Mouse (Mus musculus): Measurements from ENCODE around the gene Rbfox2. TPM values are rescaled to one million over a fixed set of nuclear protein-coding genes. Genes with fewer than 3 reads are reported as not detected.

Rbfox2 gene
- polyA plus RNA-seq, 1 experiment from 2014 or later = 69.4 TPM

DNA sequence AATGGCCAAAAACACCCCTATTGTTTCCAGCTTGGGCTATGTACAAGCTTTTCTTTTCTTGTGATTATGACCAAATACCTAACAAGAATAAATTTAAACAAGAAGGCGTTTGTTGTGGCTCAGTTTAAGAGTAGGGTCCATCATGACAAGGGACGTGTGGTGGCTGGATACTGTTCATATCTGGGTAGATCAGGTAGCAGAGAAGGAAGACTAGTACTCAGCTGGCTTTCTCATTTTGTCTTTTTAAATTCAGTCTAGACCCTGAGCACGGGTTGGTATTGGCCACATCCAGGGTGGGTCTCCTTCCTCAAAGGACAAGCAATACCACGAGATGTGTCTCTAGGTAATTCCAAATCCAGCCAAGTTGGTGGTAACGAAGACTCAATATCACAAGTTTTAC lies 57.4 kb downstream of the Rbfox2 start:
- Histone ChIP-seq H3K27ac (replicated peaks) (no peak overlapping the region), H3K27me3 (no peaks in the 10 kb centered on the region), H3K4me1 (peaks cover 48% of the 10 kb centered on the region), H3K9me3 (replicated peaks) (no peaks in the 10 kb centered on the region), H3K4me2 (replicated peaks) (no peak overlapping the region), H3K9ac (no peak overlapping the region), H3K36me3 (no peaks in the 10 kb centered on the region), H3K4me3 (replicated peaks) (no peak overlapping the region)
- 82% methylated on average over 5 of the region's 5 CpGs for WGBS
- ATAC-seq (ENCODE audit: insufficient number of reproducible peaks, low FRiP score, low TSS enrichment, low read depth) = no peak

DNA sequence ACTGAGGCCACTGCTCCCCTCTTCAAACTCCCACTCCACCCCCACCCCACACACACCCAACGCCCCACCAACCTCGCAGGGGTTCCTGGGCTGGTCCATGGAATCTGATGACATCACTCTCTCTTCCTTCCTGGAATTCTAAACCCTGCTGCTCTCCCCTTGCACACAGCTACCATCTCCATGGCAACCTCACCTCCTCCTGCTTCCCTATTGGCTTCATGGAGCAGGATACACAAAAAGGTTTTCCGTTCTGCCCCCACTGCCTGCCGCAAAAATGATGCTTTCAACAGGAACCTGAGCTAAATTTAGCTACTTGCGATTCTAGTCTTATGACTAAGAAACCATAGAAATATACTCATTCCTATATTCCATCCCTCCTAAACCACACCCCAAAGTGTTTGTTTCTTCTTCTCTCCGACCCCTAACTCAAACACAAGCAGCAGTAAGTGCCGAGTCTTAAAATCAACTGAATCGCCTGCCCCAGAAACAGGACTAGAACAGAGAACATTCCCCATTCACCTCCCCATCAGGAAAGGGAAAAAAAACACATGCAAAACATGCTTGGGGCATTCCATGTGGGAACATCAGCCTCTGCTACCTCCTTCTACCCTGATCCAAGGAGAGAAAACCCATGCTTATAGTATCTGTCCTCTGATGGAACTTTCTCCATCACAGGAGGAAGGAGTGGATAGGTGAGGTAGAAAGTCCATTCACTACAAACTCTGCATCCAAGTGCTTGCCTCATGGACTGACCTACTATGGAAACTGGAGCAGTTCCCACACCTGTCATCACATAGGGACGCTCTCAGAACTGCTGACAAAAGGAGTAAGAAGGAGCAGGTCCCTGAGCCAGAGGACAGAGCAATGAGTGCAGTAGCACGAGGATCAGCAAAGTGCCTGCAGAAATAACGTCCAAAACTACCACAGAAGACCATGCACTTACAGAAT lies 61.1 kb downstream of the Rbfox2 start:
- Histone ChIP-seq H3K4me3 (replicated peaks) (no peak overlapping the region), H3K36me3 (no peaks in the 10 kb centered on the region), H3K9ac (no peak overlapping the region), H3K4me2 (replicated peaks) (peak overlapping the region; percentile 21; the same call in 1 of the 2 replicates), H3K4me1 (peaks cover 30% of the 10 kb centered on the region), H3K27me3 (no peaks in the 10 kb centered on the region), H3K9me3 (replicated peaks) (no peaks in the 10 kb centered on the region), H3K27ac (replicated peaks) (peak overlapping the region; percentile 40)
- WGBS = 12% methylated on average over 11 of the region's 11 CpGs
- peak; percentile 87 for ATAC-seq (ENCODE audit: insufficient number of reproducible peaks, low FRiP score, low TSS enrichment, low read depth)

DNA sequence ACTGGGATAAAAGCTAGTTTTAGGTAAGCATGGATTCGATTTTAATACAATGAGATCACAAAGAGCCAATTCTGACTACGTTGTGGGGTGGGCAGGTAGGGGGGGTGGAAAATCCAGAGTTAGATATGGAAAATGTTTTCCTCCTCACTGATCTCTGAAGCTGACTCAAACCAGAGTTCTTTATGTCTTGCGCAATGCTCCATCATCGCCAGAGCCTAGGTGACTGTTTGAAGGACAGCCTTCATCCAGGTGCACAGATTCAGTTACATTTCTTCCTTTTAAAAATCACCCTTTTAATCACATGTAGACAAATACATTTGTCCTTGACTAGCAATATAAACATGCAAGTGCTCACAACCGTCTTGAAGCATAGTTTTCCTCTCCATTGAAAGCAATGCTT lies 62.2 kb downstream of the Rbfox2 start:
- H3K36me3 ChIP-seq = no peaks in the 10 kb centered on the region
- H3K4me3 ChIP-seq (replicated peaks) = no peak overlapping the region
- no peak overlapping the region for H3K27ac ChIP-seq (replicated peaks)
- 67% methylated on average over 5 of the region's 5 CpGs for WGBS
- no peaks in the 10 kb centered on the region for H3K9me3 ChIP-seq (replicated peaks)
- peaks cover 31% of the 10 kb centered on the region for H3K4me1 ChIP-seq
- no peaks in the 10 kb centered on the region for H3K27me3 ChIP-seq
- H3K4me2 ChIP-seq (replicated peaks) = no peak overlapping the region
- ATAC-seq (ENCODE audit: insufficient number of reproducible peaks, low FRiP score, low TSS enrichment, low read depth) = no peak
- no peak overlapping the region for H3K9ac ChIP-seq

DNA sequence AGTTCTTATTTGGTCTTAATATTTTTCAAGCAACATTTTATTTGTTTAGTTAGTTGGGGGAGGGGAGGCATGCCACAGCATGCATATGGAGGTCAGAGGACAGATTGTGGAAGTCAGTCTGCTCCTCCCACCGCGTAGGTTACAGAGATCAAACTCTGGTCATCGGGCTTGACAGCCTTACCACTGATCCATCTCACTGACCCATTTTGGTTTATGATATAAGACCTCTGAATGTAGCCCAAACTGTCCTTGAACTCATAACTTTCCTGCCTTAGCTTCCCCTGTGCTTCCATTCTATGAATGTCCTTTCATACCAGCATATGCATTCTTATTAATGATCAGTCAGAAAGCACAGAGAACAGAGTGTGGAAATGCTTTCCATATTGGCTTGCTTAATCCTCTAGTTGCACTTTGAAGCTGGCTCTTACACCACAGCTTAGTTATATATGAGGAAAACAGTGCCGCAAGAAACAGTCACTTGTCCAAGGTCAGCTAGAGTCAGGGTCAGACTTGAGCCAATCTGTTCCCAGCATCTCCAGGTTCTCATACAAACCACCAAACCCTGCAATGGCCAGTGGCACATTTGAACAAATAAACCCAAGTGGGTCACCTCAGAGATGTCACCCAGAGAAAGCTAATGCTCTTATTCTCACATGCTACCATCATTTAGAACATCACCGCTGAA lies 62.8 kb downstream of the Rbfox2 start:
- no peak overlapping the region for H3K9ac ChIP-seq
- H3K4me3 ChIP-seq (replicated peaks) = no peak overlapping the region
- WGBS = 88% methylated on average over 5 of the region's 5 CpGs
- H3K4me2 ChIP-seq (replicated peaks) = no peak overlapping the region
- no peak for ATAC-seq (ENCODE audit: insufficient number of reproducible peaks, low FRiP score, low TSS enrichment, low read depth)
- H3K27ac ChIP-seq (replicated peaks) = no peak overlapping the region
- H3K27me3 ChIP-seq = no peaks in the 10 kb centered on the region
- no peaks in the 10 kb centered on the region for H3K36me3 ChIP-seq
- H3K9me3 ChIP-seq (replicated peaks) = no peaks in the 10 kb centered on the region
- H3K4me1 ChIP-seq = peaks cover 31% of the 10 kb centered on the region

DNA sequence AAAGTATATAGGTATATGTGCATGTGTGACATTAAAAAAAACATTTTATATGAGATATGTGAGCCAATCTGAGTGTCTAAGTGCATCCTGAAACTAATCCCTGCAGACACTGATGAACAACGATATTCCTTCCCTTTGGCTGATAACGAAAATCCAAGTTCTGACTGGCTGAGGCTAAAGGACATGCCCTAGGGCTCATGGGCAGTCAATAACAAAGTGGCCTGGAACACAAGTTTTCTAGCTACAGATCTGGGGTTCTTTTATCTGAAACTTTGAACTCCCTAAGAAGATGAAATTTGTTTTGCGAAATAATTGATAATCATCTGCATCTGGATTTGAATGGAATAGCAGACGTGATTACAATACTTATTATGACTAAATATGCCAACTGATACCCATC lies 66.2 kb downstream of the Rbfox2 start:
- ATAC-seq (ENCODE audit: insufficient number of reproducible peaks, low FRiP score, low TSS enrichment, low read depth) = no peak
- Histone ChIP-seq H3K9ac (no peak overlapping the region), H3K27me3 (no peaks in the 10 kb centered on the region), H3K9me3 (replicated peaks) (no peaks in the 10 kb centered on the region), H3K36me3 (no peaks in the 10 kb centered on the region), H3K27ac (replicated peaks) (no peak overlapping the region), H3K4me1 (peaks cover 30% of the 10 kb centered on the region), H3K4me2 (replicated peaks) (no peak overlapping the region), H3K4me3 (replicated peaks) (no peak overlapping the region)
- 57% methylated on average over 4 of the region's 4 CpGs for WGBS

DNA sequence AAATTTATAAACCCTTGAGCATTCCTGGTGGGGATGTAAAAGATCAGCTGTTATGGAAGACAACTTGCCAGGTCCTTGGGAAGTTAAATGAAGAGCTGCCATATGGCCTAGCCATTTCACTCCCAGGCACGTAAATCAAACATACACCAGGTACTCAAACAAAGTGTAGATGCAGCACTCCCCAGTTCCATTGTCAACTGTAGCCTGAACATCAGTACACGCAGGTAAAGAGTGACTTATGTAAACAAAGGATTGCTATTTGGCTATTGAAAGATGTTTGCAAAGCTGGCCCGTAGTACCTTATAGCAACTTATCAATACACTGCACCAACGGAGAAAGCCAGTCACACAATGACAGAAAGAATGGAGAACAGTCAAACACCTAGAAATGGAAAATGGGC lies 67.2 kb downstream of the Rbfox2 start:
- Histone ChIP-seq H3K4me1 (peaks cover 27% of the 10 kb centered on the region), H3K36me3 (no peaks in the 10 kb centered on the region), H3K9ac (no peak overlapping the region), H3K27me3 (no peaks in the 10 kb centered on the region), H3K9me3 (replicated peaks) (no peaks in the 10 kb centered on the region), H3K4me2 (replicated peaks) (no peak overlapping the region), H3K27ac (replicated peaks) (no peak overlapping the region), H3K4me3 (replicated peaks) (no peak overlapping the region)
- no peak for ATAC-seq (ENCODE audit: insufficient number of reproducible peaks, low FRiP score, low TSS enrichment, low read depth)
- 80% methylated on average over 4 of the region's 4 CpGs for WGBS

DNA sequence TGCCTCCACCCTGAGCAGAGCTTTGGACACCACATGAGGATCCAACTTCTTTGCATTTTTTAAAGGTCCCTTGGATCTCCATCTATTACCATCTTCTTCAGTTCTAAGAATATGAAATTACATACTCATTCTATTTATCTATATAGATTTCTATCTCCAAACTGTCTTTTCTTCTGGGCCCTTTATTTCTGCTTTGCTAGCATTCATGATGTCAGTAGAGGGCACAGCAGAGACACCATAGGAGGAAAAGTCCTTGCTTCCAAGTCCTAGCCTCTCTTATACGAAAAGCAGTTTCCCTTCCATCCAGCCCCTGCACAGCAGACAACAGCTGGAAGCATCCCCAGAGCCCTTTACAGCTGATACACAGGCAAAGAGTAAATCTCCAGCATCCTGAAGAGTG lies 69.1 kb downstream of the Rbfox2 start:
- peaks cover 33% of the 10 kb centered on the region for H3K4me1 ChIP-seq
- WGBS = 26% methylated on average over 1 of the region's 1 CpGs
- no peak overlapping the region for H3K9ac ChIP-seq
- H3K36me3 ChIP-seq = no peaks in the 10 kb centered on the region
- H3K27ac ChIP-seq (replicated peaks) = 0 out of 2 replicates have a peak overlapping the region, but pooled peaks have one; percentile 17
- no peak overlapping the region for H3K4me2 ChIP-seq (replicated peaks)
- no peaks in the 10 kb centered on the region for H3K9me3 ChIP-seq (replicated peaks)
- no peak overlapping the region for H3K4me3 ChIP-seq (replicated peaks)
- no peaks in the 10 kb centered on the region for H3K27me3 ChIP-seq
- no peak for ATAC-seq (ENCODE audit: insufficient number of reproducible peaks, low FRiP score, low TSS enrichment, low read depth)

DNA sequence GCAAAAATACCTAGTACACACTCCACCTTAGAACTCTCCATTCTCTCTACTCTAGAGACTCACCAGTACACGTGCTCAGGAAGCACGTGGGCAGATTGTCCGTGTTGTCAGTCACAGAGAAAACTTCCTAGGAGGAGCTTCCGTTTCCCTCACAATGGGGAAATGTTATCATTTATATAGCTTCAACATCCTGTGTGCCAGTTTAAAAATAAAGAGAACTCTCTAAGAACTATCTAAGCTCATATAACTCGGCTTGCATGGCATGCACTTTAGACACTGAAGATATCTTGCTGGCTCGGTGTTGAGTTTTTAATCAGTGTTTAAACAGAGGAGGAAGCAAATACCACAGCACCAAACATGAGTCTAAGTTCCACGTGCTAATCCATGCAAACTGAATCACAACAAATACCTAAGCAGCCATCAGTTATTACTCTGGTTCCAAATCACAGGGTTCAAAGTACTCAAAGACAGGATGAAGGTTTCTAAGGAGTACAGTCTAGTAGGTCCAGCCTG lies 70.7 kb downstream of the Rbfox2 start:
- no peaks in the 10 kb centered on the region for H3K36me3 ChIP-seq
- H3K27ac ChIP-seq (replicated peaks) = 0 out of 2 replicates have a peak overlapping the region, but pooled peaks have one; percentile 28
- no peak for ATAC-seq (ENCODE audit: insufficient number of reproducible peaks, low FRiP score, low TSS enrichment, low read depth)
- H3K9me3 ChIP-seq (replicated peaks) = no peaks in the 10 kb centered on the region
- H3K4me2 ChIP-seq (replicated peaks) = no peak overlapping the region
- peaks cover 33% of the 10 kb centered on the region for H3K4me1 ChIP-seq
- no peak overlapping the region for H3K4me3 ChIP-seq (replicated peaks)
- no peak overlapping the region for H3K9ac ChIP-seq
- WGBS = 60% methylated on average over 7 of the region's 7 CpGs
- no peaks in the 10 kb centered on the region for H3K27me3 ChIP-seq

DNA sequence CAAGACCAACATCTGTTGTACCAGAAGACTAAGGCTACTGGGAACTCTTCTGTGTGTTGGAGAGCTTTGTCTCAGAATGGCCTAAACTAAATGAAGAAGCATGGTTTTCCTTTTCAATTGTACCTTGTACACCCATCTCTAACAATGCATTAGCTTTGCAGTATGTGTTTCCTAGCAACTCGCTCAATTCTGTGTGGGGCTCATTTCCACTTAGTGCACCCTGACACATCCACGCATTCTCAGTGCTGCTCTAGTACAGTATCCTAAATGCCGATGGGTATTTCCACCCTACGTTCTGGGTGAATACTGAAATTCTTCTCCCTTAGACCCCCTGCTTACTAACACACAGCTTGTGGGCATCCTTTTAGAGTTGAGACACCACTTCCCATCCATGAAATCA lies 71.3 kb downstream of the Rbfox2 start:
- H3K27ac ChIP-seq (replicated peaks) = 0 out of 2 replicates have a peak overlapping the region, but pooled peaks have one; percentile 14
- peaks cover 33% of the 10 kb centered on the region for H3K4me1 ChIP-seq
- H3K9me3 ChIP-seq (replicated peaks) = no peaks in the 10 kb centered on the region
- no peak overlapping the region for H3K4me3 ChIP-seq (replicated peaks)
- no peaks in the 10 kb centered on the region for H3K27me3 ChIP-seq
- no peak overlapping the region for H3K9ac ChIP-seq
- H3K36me3 ChIP-seq = no peaks in the 10 kb centered on the region
- 85% methylated on average over 4 of the region's 4 CpGs for WGBS
- ATAC-seq (ENCODE audit: insufficient number of reproducible peaks, low FRiP score, low TSS enrichment, low read depth) = no peak
- no peak overlapping the region for H3K4me2 ChIP-seq (replicated peaks)

DNA sequence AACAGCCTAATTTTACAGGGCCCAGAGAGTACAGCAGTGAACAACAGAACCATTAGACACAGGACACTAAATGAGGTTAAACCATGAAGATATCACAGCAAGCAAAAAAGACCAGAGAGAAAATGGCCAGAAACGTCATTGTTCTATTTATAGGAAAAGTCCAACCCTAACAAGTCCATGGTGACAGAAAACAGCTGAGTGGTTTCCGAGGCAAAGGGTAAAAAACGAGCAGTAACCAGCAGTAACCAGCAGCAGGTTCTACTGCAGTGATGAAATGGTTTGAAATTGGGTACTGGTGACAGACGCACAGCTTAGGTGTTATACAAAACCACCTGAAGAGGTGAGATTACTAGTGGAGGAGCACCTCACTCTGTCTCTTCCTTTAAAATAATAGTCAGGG lies 72.5 kb downstream of the Rbfox2 start:
- no peak overlapping the region; the same call in 1 of the 2 replicates for H3K27ac ChIP-seq (replicated peaks)

DNA sequence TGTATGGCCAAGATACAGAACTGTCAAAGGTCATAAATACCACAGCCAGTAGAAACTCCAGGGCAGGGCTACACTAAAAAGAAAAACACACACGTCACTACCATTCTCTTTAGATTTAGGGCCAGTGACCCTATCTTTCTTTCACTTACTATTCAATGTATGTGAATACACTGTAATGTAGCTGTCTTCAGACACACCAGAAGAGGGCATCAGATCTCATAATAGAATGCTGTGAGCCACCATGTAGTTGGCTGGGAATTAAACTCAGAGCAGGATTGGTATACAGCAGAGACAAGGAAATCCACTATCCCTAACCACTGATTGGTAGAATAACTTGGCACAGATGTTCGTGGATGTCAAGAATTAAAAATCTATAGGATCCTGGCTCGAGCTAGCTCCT lies 76.7 kb downstream of the Rbfox2 start:
- Histone ChIP-seq H3K9ac (no peak overlapping the region), H3K4me2 (replicated peaks) (no peak overlapping the region), H3K36me3 (no peaks in the 10 kb centered on the region), H3K27ac (replicated peaks) (no peak overlapping the region), H3K4me3 (replicated peaks) (no peak overlapping the region), H3K9me3 (replicated peaks) (no peaks in the 10 kb centered on the region), H3K4me1 (peaks cover 23% of the 10 kb centered on the region), H3K27me3 (no peaks in the 10 kb centered on the region)
- ATAC-seq (ENCODE audit: insufficient number of reproducible peaks, low FRiP score, low TSS enrichment, low read depth) = no peak
- WGBS = 64% methylated on average over 3 of the region's 3 CpGs

More for the DNA sequence above, 72.5 kb downstream of the Rbfox2 start:
- WGBS = 48% methylated on average over 4 of the region's 4 CpGs
- H3K27me3 ChIP-seq = no peaks in the 10 kb centered on the region
- no peak for ATAC-seq (ENCODE audit: insufficient number of reproducible peaks, low FRiP score, low TSS enrichment, low read depth)
- no peaks in the 10 kb centered on the region for H3K9me3 ChIP-seq (replicated peaks)
- H3K4me3 ChIP-seq (replicated peaks) = no peak overlapping the region
- no peak overlapping the region for H3K9ac ChIP-seq
- H3K4me1 ChIP-seq = peaks cover 29% of the 10 kb centered on the region
- no peaks in the 10 kb centered on the region for H3K36me3 ChIP-seq
- H3K4me2 ChIP-seq (replicated peaks) = no peak overlapping the region

All from embryonic facial prominence, embryonic 15.5 days (tissue).